Mouse (Mus musculus): ENCODE measurements around the gene Iqcg. TPM values are rescaled to one million over a fixed set of nuclear protein-coding genes. Genes with fewer than 3 reads are reported as not detected.

Gene Iqcg
- total RNA-seq, 1 experiment from 2014 or later: 0.55 TPM

DNA sequence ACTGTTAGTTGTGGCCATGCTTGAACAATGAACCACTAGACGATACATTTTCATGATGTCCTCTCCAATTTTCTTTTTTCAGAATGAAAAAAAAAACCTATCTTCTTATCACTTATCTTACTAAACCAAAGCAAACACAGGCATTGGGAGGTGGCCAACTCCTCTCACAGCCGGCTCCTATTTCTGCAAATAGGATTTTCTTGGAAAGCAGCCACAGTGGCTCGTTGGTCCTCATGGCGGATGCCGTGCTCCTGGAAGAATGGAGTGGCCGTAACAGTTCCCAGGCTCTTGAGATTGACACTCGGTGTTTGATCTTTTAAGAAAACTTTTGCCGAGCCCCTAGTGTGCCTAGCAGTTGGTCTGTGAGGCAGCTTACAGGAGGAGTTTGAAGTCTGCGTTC is 50.8 kb downstream of the Iqcg start:
- no peak for ATAC-seq (replicated peaks; ENCODE audit: low read depth, poor library complexity, severe bottlenecking)

DNA sequence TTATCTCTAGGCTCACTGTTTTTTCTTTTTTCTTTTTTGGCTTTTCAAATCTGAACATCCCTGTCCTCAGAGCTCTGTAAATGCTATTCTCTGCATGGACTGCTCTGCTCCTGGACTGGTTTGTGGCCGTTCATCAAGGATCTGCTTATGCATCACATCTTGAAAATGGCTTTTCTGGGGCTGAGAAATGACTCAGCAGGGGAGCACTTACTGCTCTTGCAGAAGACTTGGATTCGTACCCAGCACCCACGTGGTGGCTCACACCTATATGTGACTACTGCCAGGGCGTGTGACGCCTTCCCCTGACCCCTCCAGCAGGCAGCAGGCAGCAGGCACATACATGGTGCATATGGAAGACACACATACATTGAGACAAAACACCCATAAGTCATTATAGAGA is 63.9 kb downstream of the Iqcg start:
- no peak for ATAC-seq (replicated peaks; ENCODE audit: low read depth, poor library complexity, severe bottlenecking)

DNA sequence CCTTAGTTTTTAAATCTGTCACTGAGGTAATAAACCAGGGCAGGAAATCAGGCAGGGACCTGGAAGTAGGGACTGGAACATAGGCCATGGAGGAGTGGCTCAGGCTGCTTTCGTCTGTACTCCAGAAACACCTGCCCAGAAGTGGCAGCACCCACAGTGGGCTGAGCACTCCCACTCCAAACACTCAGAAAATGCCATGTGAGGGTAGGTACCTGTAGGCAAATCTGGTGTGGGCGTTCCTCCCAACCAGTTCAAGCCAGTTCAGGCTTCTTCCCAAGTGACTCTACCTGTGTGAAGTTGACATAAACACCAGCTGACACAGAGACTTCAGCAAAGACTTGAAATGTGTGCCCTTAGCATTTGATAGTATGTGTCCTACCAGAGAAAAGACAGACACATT is 71.4 kb downstream of the Iqcg start:
- ATAC-seq (replicated peaks; ENCODE audit: low read depth, poor library complexity, severe bottlenecking): no peak

DNA sequence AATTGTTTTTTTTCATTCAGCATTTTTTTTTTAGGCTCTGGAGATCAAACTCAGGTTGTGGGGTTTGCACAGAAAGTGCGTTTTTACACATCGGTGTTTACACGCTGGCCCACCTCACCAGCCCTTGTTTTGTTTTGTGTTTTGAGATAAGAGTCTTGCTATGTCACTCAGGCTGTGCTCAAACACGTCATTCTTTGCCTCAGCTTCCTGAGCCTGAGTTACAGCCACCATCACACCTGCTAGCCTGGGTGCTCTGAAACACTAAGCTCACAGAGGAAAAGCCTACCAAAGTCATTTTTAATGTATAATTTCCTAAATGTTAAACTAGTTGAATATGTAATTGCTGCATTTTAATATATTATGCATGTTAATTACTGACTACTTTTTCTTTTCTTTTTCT is 74.6 kb downstream of the Iqcg start:
- no peak for ATAC-seq (replicated peaks; ENCODE audit: low read depth, poor library complexity, severe bottlenecking)

DNA sequence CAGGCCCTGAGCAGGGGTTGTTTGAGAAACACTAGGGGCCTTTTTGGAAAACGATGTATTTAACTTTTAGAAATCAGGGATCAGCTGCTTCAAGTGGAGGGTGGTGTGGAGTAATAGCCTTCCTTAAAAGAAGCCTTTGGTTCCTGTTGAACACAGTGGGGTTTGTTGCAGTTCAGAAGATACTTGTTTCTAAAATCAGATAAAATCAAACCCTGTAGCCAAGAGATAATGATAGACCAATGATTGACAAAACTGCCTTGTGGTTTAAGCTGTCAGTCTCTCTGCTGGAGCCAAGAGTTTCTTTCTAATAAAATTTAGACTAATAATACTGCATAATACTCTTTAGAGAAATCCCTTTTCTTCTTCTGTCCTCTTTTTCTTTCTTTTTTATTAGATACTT is 75.8 kb downstream of the Iqcg start:
- no peak for ATAC-seq (replicated peaks; ENCODE audit: low read depth, poor library complexity, severe bottlenecking)

DNA sequence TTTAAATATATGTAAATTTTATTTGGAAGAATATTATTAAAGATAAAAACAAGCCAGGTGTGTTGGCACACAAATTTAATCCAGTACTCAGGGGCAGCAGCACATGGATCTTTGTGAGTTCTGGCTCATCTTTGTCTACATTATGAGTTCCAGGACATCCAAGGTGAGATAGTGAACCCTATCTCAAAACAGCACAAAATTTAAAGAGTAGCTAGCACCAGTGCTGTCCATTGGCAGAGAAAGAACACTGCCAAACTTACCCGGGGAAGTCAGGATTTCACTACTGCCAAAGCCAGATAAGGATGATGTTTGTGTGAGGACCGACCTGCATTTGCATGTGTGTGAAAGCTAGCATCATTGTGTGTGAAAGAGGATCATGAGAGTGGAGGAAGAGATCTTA is 83.0 kb downstream of the Iqcg start:
- no peak for ATAC-seq (replicated peaks; ENCODE audit: low read depth, poor library complexity, severe bottlenecking)

DNA sequence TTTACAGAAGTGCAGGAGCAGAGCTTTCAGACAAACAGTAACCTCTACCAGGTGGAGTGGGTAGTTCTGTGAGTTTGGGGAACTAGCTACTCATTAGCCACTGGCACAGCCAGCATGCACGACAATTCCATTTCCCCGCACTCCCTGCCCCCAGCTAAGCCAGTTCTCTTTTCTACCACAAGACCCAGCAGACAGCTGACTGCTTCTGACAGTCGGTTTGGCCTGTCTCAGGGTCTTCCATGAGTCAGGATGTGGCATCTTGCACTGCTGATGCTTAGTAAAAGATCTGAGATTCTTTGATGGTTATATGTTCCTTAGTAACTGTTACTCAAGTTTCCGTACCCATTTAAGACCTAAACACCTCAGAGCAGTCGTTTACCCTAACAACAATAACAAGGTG is 83.5 kb downstream of the Iqcg start:
- ATAC-seq (replicated peaks; ENCODE audit: low read depth, poor library complexity, severe bottlenecking): peak; percentile 77

Other genes starting within 250 kb of the Iqcg start
- not detected in 2 replicates for gene Smbd1, start 245.7 kb downstream of the Iqcg start, total RNA-seq (2017)
- 42.8 and 63.5 TPM in 2 replicates for gene Fyttd1, start 178.7 kb downstream of the Iqcg start, total RNA-seq (2017)
- gene Rubcn, start 178.5 kb downstream of the Iqcg start, total RNA-seq (2017): 11.0 and 12.7 TPM in 2 replicates
- gene Lrch3, start 142.1 kb downstream of the Iqcg start, total RNA-seq (2017): 14.2 and 20.0 TPM in 2 replicates
- 2,000 and 2,611 TPM in 2 replicates for gene Rpl35a, start 235 bp upstream of the Iqcg start, total RNA-seq (2017)
- 2.1 and 19.5 TPM in 2 replicates for gene Lmln, start 6.3 kb upstream of the Iqcg start, total RNA-seq (2017)
- gene Osbpl11, start 128.9 kb upstream of the Iqcg start, total RNA-seq (2017): 11.6 and 17.8 TPM in 2 replicates
- gene Snx4, start 195.2 kb upstream of the Iqcg start, total RNA-seq (2017): 63.6 and 76.9 TPM in 2 replicates